Mouse (Mus musculus) forebrain, embryonic 11.5 days (tissue): ENCODE measurements around the gene Slc40a1. TPM values are rescaled to one million over a fixed set of nuclear protein-coding genes. Genes with fewer than 3 reads are reported as not detected.

Source experiments
- ATAC-seq: fragments of 200-750 bp; cut with Nextera tagmentation; replicated peaks from 2 replicates; pipeline ENCODE4 v1.8.0; 2017; ENCODE audit warnings: moderate TSS enrichment; ENCODE audit not compliant: low FRiP score
- DNase-seq: peaks from one replicate; pipeline ENCODE4 v3.0.0-alpha.2; 2017; ENCODE audit warnings: low spot score
- H3K27ac ChIP-seq: fragments of 300-500 bp; sonication (generic); 2 replicates; pipeline ENCODE4 v1.5.1; 2014; ENCODE audit warnings: low read depth, low read length
- H3K27me3 ChIP-seq: fragments of 300-500 bp; sonication (generic); 2 replicates; pipeline ENCODE4 v1.6.1; 2014; ENCODE audit warnings: mild to moderate bottlenecking, low read length, mixed read lengths; ENCODE audit not compliant: control insufficient read depth, insufficient read depth
- H3K36me3 ChIP-seq: fragments of 300-500 bp; sonication (generic); 2 replicates; pipeline ENCODE4 v1.6.1; 2014; ENCODE audit warnings: mild to moderate bottlenecking, low read length, moderate library complexity, mixed read lengths; ENCODE audit not compliant: control insufficient read depth, insufficient read depth
- H3K4me1 ChIP-seq: fragments of 300-500 bp; sonication (generic); replicated peaks from 2 replicates; pipeline ENCODE4 v1.6.1; 2014; ENCODE audit warnings: low read length, mixed read lengths; ENCODE audit not compliant: control insufficient read depth, insufficient read depth
- H3K4me2 ChIP-seq: fragments of 300-500 bp; sonication (generic); 2 replicates; pipeline ENCODE4 v1.6.1; 2014; ENCODE audit warnings: low read depth, mild to moderate bottlenecking, low read length, moderate library complexity, mixed read lengths; ENCODE audit not compliant: severe bottlenecking
- H3K4me3 ChIP-seq: fragments of 300-500 bp; sonication (generic); 2 replicates; pipeline ENCODE4 v1.5.1; 2014; ENCODE audit warnings: low read depth, low read length
- H3K9ac ChIP-seq: fragments of 300-500 bp; sonication (generic); 2 replicates; pipeline ENCODE4 v1.6.1; 2014; ENCODE audit warnings: low read length
- H3K9me3 ChIP-seq: fragments of 300-500 bp; sonication (generic); 2 replicates; pipeline ENCODE4 v1.6.1; 2016; ENCODE audit warnings: low read length, mixed read lengths; ENCODE audit not compliant: control insufficient read depth
- WGBS: fragments of 180-500 bp; shearing (Covaris S2); extraction: QIAGEN DNeasy Blood & Tissue Kit; methylation state at CpG from one replicate; pipeline ENCODE4 v1.1.7; 2014; 5-methylcytosine and 5-hydroxymethylcytosine counted together
- polyA plus RNA-seq: library from polyadenylated mRNA; unstranded; fragments of >200 nt; fragmentation: Nextera tagmentation; extraction: Ambion mirVana; gene quantifications from 2 replicates; pipeline ENCODE4 v1.2.1, GENCODE M21; 2014

Slc40a1 gene
- polyA plus RNA-seq, 1 experiment from 2014 or later = 13.8 TPM

DNA sequence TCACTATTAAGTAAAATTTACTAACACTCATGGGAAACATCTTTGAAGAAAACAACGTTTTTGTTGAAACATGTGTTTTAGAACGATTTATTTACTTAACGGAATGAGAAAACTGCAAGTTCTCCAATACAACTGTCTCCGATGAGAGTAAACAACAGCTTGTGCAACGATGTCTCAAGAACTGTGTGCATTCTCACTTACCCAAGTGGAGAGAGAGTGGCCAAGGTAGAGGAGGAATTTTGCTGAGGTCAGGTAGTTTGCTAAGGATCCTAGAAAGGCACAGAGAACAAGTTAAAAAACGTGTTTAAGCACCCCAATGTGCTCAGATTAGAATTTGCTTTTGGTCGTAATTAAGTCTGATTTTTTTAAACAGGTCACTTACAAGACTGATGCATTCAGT lies 1.8 kb downstream of the Slc40a1 start:
- Histone ChIP-seq H3K4me2 (no peak overlapping the region), H3K9me3 (no peaks in the 10 kb centered on the region), H3K9ac (no peak overlapping the region), H3K27me3 (peaks cover 9% of the 10 kb centered on the region), H3K4me1 (0 out of 2 replicates have a peak, but pooled peaks cover 2% of the 10 kb centered on the region), H3K4me3 (no peak overlapping the region), H3K36me3 (no peaks in the 10 kb centered on the region), H3K27ac (no peak overlapping the region)
- DNase-seq (no peak), ATAC-seq (no peak)
- 74% methylated on average over 7 of the region's 7 CpGs for WGBS

DNA sequence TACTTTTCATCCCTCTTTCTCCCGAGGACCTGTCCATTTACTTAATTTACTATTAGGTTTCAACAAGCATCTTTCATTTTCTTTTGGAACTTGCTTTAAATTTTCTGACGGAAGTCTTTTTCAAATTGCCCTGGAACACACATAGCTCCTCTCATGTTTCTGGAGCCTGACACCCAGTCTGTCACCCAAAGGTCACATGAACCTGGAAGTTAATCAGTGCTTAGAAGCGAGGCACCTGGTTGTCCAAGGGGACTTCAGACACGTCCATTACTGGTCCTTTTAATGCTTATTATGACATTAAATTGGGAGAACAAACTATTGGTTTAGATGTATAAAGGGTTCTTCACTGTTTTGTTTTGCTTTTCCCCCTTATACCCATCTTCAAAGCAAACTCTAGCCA lies 3.0 kb downstream of the Slc40a1 start:
- Histone ChIP-seq H3K36me3 (no peaks in the 10 kb centered on the region), H3K9ac (no peak overlapping the region), H3K27ac (no peak overlapping the region), H3K9me3 (no peaks in the 10 kb centered on the region), H3K4me1 (0 out of 2 replicates have a peak, but pooled peaks cover 2% of the 10 kb centered on the region), H3K4me3 (no peak overlapping the region), H3K4me2 (no peak overlapping the region), H3K27me3 (peaks cover 9% of the 10 kb centered on the region)
- DNase-seq (no peak), ATAC-seq (no peak)
- 78% methylated on average over 4 of the region's 4 CpGs for WGBS

DNA sequence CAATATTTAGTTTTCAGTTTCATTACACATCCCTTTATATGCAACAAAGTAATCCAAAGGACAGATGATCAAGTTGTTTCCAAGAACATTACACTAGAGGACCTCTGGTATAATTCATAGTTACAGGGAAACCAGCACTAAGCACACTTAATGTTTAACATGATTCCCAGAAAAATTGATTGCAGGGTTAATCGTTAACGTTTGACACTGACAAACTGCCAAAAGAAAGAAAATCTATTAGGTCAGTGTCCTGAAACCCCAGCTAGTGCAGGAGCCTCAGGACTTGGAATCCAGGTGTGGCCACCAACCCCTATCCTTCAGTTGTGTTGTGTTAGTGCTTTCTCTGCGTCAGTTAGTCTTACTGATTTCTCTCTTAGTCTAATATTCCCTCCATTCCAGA lies 5.6 kb downstream of the Slc40a1 start:
- Histone ChIP-seq H3K27me3 (peaks cover 3% of the 10 kb centered on the region; the same call in 1 of the 2 replicates), H3K9me3 (no peaks in the 10 kb centered on the region), H3K36me3 (no peaks in the 10 kb centered on the region), H3K9ac (no peak overlapping the region), H3K4me2 (no peak overlapping the region), H3K4me1 (no peaks in the 10 kb centered on the region), H3K4me3 (no peak overlapping the region), H3K27ac (no peak overlapping the region)
- DNase-seq (no peak), ATAC-seq (no peak)
- WGBS = 90% methylated on average over 3 of the region's 3 CpGs

DNA sequence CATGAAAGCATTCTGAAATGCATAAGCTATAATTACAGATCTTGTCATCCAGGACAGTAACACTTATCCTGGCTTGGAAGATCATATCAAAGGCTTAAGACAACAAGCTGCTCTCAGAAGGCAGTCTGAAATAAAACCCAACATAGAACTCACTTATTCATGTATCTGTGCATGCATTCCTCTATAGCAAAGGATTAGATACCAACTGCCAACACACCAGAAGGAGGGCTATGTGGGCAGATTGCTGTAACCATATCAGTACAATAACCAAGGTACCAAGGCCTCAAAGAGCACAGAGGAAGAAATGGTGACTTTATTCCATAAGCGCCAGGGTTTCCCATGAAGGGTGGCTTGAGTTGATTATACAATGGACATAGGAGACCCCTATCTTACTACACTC lies 6.6 kb downstream of the Slc40a1 start:
- ATAC-seq (no peak), DNase-seq (no peak)
- H3K4me3 ChIP-seq = no peak overlapping the region
- 91% methylated on average over 1 of the region's 1 CpGs for WGBS
- H3K4me2 ChIP-seq = no peak overlapping the region
- no peaks in the 10 kb centered on the region for H3K4me1 ChIP-seq
- no peak overlapping the region for H3K9ac ChIP-seq
- H3K36me3 ChIP-seq = no peaks in the 10 kb centered on the region
- H3K27me3 ChIP-seq = peaks cover 3% of the 10 kb centered on the region; the same call in 1 of the 2 replicates
- no peaks in the 10 kb centered on the region for H3K9me3 ChIP-seq
- H3K27ac ChIP-seq = no peak overlapping the region

DNA sequence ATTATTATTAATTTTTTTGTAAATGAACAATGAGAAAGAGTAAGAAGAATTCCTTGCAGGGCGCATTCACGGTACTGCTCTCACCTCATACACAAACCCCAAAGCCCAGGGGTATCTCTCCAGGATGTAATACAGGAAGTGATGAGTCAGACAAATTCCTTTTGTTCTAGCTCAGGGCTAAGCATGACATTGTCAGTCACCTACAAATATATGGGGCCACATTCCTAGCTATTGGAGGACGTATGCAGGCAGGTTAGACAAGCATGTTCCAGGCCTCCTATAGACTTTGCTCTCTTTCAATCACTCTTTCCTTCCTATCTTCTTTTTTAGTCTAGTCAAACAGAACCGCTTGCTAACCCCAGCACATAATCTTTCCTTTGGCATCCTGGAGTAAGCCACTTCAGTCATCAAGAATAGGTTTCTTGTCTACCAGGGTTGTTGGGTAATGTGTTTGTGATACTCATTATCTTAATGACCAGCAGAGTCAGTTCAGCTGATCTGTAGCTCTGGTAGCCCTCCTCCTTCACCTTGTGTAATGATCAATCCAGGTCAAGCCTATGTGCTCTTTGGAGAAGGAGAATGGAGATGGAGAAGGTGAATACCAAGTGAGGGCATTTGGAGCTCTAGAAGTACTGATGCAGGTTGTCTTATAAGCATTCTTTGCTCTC lies 9.1 kb downstream of the Slc40a1 start:
- Histone ChIP-seq H3K4me2 (no peak overlapping the region), H3K9ac (no peak overlapping the region), H3K4me1 (no peaks in the 10 kb centered on the region), H3K9me3 (no peaks in the 10 kb centered on the region), H3K27me3 (no peaks in the 10 kb centered on the region), H3K27ac (no peak overlapping the region), H3K4me3 (no peak overlapping the region), H3K36me3 (no peaks in the 10 kb centered on the region)
- no peak for DNase-seq
- 82% methylated on average over 4 of the region's 4 CpGs for whole genome bisulfite sequencing
- no peak for ATAC-seq

DNA sequence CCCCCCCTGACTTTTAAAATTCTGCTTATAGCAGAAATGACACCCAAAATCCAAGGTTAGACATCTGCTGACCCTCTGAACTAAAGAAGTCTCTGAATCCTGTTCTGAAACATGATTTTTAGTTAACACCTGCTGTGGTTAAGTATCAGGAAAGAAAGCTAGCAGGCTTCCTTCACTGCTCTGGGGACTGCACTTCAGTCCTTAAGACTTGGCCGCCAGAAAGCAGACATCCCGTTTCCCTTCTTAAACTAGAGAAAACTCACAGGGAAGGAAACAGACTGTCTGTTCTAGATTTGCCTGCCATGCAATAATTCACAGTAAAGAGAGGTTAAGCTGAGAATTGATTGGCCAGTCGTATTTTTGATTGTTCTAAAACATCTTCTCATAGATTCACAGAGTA lies 10.1 kb downstream of the Slc40a1 start:
- H3K27me3 ChIP-seq = no peaks in the 10 kb centered on the region
- DNase-seq (no peak), ATAC-seq (no peak)
- no peaks in the 10 kb centered on the region for H3K36me3 ChIP-seq
- no peaks in the 10 kb centered on the region for H3K4me1 ChIP-seq
- no peaks in the 10 kb centered on the region for H3K9me3 ChIP-seq
- H3K9ac ChIP-seq = no peak overlapping the region
- H3K4me2 ChIP-seq = no peak overlapping the region
- no peak overlapping the region for H3K27ac ChIP-seq
- H3K4me3 ChIP-seq = no peak overlapping the region
- 87% methylated on average over 3 of the region's 3 CpGs for WGBS

DNA sequence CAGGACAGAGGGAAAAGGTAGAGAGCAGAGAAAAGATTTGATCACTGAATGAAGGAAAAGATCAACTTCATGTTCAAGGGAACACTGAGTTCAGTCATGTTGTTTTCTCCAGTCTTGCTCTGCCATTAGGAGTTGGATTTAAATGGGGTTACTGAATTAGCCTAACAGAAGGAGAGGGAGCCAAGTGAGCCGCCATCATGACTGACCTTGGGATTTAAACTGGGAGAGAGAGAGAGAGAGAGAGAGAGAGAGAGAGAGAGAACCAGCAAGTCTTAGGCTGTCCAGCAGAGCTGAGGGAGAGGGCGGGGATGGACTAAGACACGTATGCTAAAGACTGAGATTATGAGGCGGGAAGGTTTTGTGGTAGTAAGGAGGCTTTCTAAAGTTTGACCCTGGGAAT lies 12.1 kb downstream of the Slc40a1 start:
- WGBS = 89% methylated on average over 4 of the region's 4 CpGs
- Histone ChIP-seq H3K27me3 (no peaks in the 10 kb centered on the region), H3K27ac (no peak overlapping the region), H3K4me2 (no peak overlapping the region), H3K4me1 (no peaks in the 10 kb centered on the region), H3K9ac (no peak overlapping the region), H3K4me3 (no peak overlapping the region), H3K36me3 (no peaks in the 10 kb centered on the region), H3K9me3 (no peaks in the 10 kb centered on the region)
- ATAC-seq (no peak), DNase-seq (no peak)

DNA sequence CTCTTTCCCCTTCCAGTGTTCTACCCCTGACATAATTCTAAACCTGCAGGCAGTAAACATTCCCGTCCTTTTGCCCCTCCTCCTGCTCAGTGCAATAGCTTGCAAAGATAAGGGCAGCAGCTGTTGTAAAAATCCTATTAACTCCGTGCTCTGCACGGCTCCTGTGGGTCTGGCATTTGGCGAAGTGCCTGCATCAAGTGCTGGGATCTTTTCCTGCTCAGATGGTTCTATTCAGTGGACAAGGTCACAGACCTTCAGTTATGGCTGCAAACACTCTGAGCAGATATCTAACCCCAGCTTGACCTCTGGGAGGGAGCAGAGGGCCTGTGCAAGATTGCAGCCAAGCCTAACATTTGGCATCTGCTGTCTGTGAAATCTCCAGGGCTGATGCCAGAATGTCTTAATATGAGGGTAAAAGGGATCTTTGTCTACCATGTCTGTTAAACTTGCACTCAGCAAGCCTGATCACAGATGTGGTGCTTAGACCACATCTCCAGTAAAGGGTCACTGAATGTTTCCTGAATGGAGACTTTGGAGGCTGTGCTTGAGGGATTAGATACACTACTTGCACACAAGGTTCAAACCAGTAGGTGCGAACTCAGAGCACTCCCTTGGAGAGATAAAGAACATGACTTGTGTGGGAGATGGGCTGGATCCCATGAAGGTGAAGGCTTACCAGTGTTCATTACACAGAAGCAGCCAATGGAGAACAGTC lies 21.1 kb downstream of the Slc40a1 start:
- DNase-seq = peak; percentile 49
- Histone ChIP-seq H3K27ac (no peak overlapping the region), H3K4me3 (no peak overlapping the region), H3K9ac (no peak overlapping the region), H3K4me1 (no peaks in the 10 kb centered on the region), H3K9me3 (no peaks in the 10 kb centered on the region), H3K36me3 (no peaks in the 10 kb centered on the region), H3K4me2 (no peak overlapping the region), H3K27me3 (no peaks in the 10 kb centered on the region)
- no peak; the same call in 1 of the 2 replicates for ATAC-seq
- 35% methylated on average over 5 of the region's 5 CpGs for WGBS

DNA sequence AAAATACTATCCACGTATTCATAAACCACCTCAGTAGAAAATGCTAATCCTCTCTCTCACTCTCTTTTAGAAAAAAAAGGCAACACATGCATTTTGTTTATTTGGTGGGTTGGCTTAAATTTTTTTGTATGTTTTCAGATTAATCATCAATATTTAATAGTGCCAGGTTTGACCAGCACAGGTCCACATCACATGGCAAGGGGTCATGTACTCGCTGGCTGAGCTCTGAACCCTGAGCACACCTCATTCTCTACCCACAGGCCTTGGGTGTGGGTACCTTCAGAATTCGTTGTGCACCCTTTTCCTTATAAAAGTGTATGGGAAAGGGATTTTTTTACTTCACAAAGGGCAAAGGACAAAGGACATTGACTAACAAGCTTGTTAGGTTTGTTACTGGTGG lies 22.2 kb downstream of the Slc40a1 start:
- Histone ChIP-seq H3K9ac (no peak overlapping the region), H3K36me3 (no peaks in the 10 kb centered on the region), H3K27ac (no peak overlapping the region), H3K9me3 (no peaks in the 10 kb centered on the region), H3K4me3 (no peak overlapping the region), H3K4me2 (no peak overlapping the region), H3K4me1 (no peaks in the 10 kb centered on the region), H3K27me3 (no peaks in the 10 kb centered on the region)
- no peak for DNase-seq
- ATAC-seq = no peak
- WGBS = 82% methylated on average over 3 of the region's 3 CpGs
